In genomic region chr8:94472741-94473140, GRCm38 (mm10) we compare ENCODE assay signal across 25 mouse cellular contexts. TPM values are rescaled to one million over a fixed set of nuclear protein-coding genes. Genes with fewer than 3 reads are reported as not detected.
"Had no signal": no experiment of that assay in that cellular context is flagged by ENCODE, and none has a peak within 500 bp of the region (broad histone marks: within the 10 kb centered on the region; RNA-seq: fewer than 3 reads in every experiment).

No protein-coding gene starts in this region.

- H3K27me3 ChIP-seq: embryonic facial prominence, embryonic 12.5 days; embryonic facial prominence, embryonic 15.5 days; forebrain, embryonic 13.5 days; forebrain, embryonic 15.5 days had no signal

- H3K9ac ChIP-seq: embryonic facial prominence, embryonic 12.5 days; embryonic facial prominence, embryonic 13.5 days; embryonic facial prominence, embryonic 15.5 days; forebrain, embryonic 12.5 days; forebrain, embryonic 13.5 days; forebrain, embryonic 15.5 days; forebrain, postnatal 0 days had no signal

- H3K36me3 ChIP-seq: embryonic facial prominence, embryonic 10.5 days; embryonic facial prominence, embryonic 12.5 days; embryonic facial prominence, embryonic 13.5 days; embryonic facial prominence, embryonic 15.5 days; forebrain, embryonic 10.5 days; forebrain, embryonic 12.5 days; forebrain, embryonic 15.5 days had no signal

- DNase-seq: cerebellum, adult 2 months; cerebellum, adult 8-10 months; cerebellum, adult 9-10 months; cerebellum, adult 9-11 months; cerebellum, postnatal 14 days; cerebellum, postnatal 25 days; cerebellum, postnatal 36 days; embryo, embryonic 11 days; forebrain, postnatal 0 days; gastrocnemius, adult 2 months; gastrocnemius, postnatal 10 days; gastrocnemius, postnatal 14 days; gastrocnemius, postnatal 25 days; gastrocnemius, postnatal 36 days; heart, adult 18-20 months; heart, adult 2 months had no signal

- H3K9me3 ChIP-seq: embryonic facial prominence, embryonic 10.5 days; embryonic facial prominence, embryonic 12.5 days; embryonic facial prominence, embryonic 13.5 days; embryonic facial prominence, embryonic 15.5 days; forebrain, embryonic 10.5 days; forebrain, embryonic 12.5 days; forebrain, embryonic 13.5 days; forebrain, embryonic 15.5 days had no signal

- H3K27ac ChIP-seq: embryonic facial prominence, embryonic 10.5 days; embryonic facial prominence, embryonic 12.5 days; embryonic facial prominence, embryonic 13.5 days; embryonic facial prominence, embryonic 15.5 days; forebrain, embryonic 10.5 days; forebrain, embryonic 12.5 days; forebrain, embryonic 13.5 days; forebrain, embryonic 15.5 days; gastrocnemius, adult 2 months; heart, adult 2 months had no signal

- H3K4me1 ChIP-seq: embryonic facial prominence, embryonic 10.5 days; embryonic facial prominence, embryonic 12.5 days; embryonic facial prominence, embryonic 13.5 days; embryonic facial prominence, embryonic 15.5 days; forebrain, embryonic 10.5 days; forebrain, embryonic 12.5 days; forebrain, embryonic 13.5 days; forebrain, embryonic 15.5 days had no signal

- H3K4me2 ChIP-seq: embryonic facial prominence, embryonic 12.5 days; embryonic facial prominence, embryonic 13.5 days; embryonic facial prominence, embryonic 15.5 days; forebrain, embryonic 12.5 days; forebrain, embryonic 13.5 days; forebrain, embryonic 15.5 days had no signal

- H3K4me3 ChIP-seq: embryonic facial prominence, embryonic 10.5 days; embryonic facial prominence, embryonic 12.5 days; embryonic facial prominence, embryonic 13.5 days; embryonic facial prominence, embryonic 15.5 days; erythroblast, embryonic 14.5 days; forebrain, embryonic 10.5 days; forebrain, embryonic 12.5 days; forebrain, embryonic 13.5 days; forebrain, embryonic 15.5 days; gastrocnemius, adult 2 months; heart, adult 2 months had no signal

RNA-seq across cellular contexts. Expression of gene Nlrc5, which starts 38.6 kb away (rescaled TPM):
- polyA plus RNA-seq: embryonic facial prominence, embryonic 10.5 days had no signal
